Mouse (Mus musculus) heart, adult 2 months (tissue): ENCODE measurements around the gene Ddr1.

Source experiments
- CTCF ChIP-seq: fragments of 200-600 bp; IDR thresholded peaks from 2 replicates; pipeline ENCODE4 v1.8.1; 2022; ENCODE audit warnings: antibody characterized with exemption, mild to moderate bottlenecking, moderate library complexity
- EP300 ChIP-seq: fragments of 200-500 bp; IDR thresholded peaks from 2 replicates; pipeline ENCODE4 v1.6.1; 2011; ENCODE audit warnings: low read depth, low read length, control low read depth; ENCODE audit not compliant: insufficient read depth
- POLR2A ChIP-seq: fragments of 200-500 bp; IDR thresholded peaks from 2 replicates; pipeline ENCODE4 v1.6.1; 2011; ENCODE audit warnings: mild to moderate bottlenecking, low read depth, low read length, control low read depth; ENCODE audit not compliant: insufficient read depth

- TF ChIP-seq CTCF (no peak), POLR2A (peak; percentile 68), EP300 (0 out of 2 replicates have a peak, but pooled peaks have one; percentile 45)
Measured at GRCm38 (mm10) chr17:35699919-35700318, 4.5 kb downstream of the Ddr1 start.
